Mouse (Mus musculus) spleen, adult 2 months (tissue): Measurements from ENCODE around the gene Pdxk.

ENCODE experiments used
- CTCF ChIP-seq: fragments of 200-500 bp; IDR thresholded peaks from 2 replicates; pipeline ENCODE4 v1.5.1; 2011; ENCODE audit warnings: mild to moderate bottlenecking, inconsistent platforms; ENCODE audit not compliant: insufficient read depth, insufficient read length, insufficient replicate concordance; ENCODE audit errors: extremely low read depth
- POLR2A ChIP-seq: fragments of 200-500 bp; IDR thresholded peaks from 2 replicates; pipeline ENCODE4 v1.6.1; 2011; ENCODE audit warnings: low read depth, low read length, inconsistent platforms

DNA sequence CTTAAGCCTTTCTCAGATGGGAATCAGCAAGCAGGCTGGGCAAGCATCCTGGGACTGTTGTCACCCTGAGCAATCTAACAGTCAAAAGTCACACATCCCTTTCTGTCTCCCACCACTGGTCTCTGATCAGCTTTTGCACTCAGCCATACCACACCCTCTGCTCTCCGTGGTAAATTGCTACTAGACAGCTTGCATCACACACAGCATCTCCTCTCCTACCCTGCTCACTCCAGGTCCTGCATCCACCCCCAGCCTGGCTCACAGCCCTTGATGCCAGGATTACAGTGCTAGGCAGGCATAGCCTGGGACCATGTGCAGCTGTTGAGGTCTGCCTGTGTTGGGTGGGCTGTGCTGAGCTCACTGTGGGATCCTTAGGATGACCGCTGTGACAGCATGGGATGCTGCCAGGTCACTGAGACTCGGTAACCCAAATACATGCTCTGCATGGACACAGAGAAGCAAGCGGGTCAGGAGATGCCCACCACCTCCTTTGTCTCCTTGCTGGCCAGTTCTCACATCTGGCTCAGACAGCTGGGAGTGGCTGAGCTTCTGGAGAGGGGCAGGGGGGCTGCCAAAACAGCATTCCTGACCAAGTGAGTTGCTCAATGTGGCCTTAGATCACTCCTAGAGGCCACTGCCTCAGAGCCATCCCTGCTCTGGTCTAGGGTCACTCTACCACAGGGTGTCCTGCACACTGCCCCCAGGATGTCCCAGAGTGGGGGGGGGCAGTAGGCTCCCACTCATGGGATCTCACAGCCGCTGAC, 6.2 kb downstream of the Pdxk start:
- TF ChIP-seq CTCF (no peak), POLR2A (no peak)
